Mouse (Mus musculus): ENCODE results near the gene Pds5b. TPM values are rescaled to one million over a fixed set of nuclear protein-coding genes. Genes with fewer than 3 reads are reported as not detected.
"Not testable (repeated sequence)": the region's sequence is repeated elsewhere in the genome, so short reads cannot be mapped to it uniquely, and the experiment has no call there.

The Pds5b gene
- polyA plus RNA-seq, 1 experiment from 2014 or later: 52.2 TPM

DNA sequence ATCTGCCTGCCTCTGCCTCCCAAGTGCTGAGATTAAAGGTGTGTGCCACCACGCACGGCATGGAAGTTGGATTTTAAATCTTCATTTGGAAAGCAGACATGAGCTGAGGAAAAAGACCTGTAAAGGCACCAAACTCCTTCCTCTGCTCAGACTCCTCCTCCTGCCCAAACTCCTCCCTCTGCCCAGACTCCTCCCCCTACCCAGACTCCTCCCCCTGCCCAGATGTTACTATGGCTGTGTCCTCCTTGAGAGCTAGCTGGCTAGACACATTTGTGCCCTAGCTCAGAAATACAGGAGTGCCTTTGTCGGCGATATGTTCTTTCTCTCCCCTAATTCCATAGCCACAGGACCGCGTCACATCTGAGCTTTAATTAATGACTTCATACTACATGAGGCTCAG lies 172.4 kb downstream of the Pds5b start:
- no peaks in the 10 kb centered on the region for H3K27me3 ChIP-seq (ENCODE audit: control insufficient read depth, insufficient read depth, low read length)
- H3K4me1 ChIP-seq (ENCODE audit: control insufficient read depth, insufficient read depth, low read length): no peaks in the 10 kb centered on the region
- no peak overlapping the region for H3K27ac ChIP-seq (ENCODE audit: low read depth, low read length)
- no peak for ATAC-seq (ENCODE audit: low read depth)
- no peaks in the 10 kb centered on the region for H3K36me3 ChIP-seq (ENCODE audit: control insufficient read depth, insufficient read depth, low read length)
- no peaks in the 10 kb centered on the region for H3K9me3 ChIP-seq (ENCODE audit: control insufficient read depth, low read length)
- no peak overlapping the region for H3K9ac ChIP-seq (replicated peaks; ENCODE audit: low read depth, low read length)
- 93% methylated on average over 6 of the region's 6 CpGs for WGBS
- no peak overlapping the region for H3K4me2 ChIP-seq (ENCODE audit: low read depth, low read length)
- H3K4me3 ChIP-seq (ENCODE audit: low read depth, low read length): no peak overlapping the region

DNA sequence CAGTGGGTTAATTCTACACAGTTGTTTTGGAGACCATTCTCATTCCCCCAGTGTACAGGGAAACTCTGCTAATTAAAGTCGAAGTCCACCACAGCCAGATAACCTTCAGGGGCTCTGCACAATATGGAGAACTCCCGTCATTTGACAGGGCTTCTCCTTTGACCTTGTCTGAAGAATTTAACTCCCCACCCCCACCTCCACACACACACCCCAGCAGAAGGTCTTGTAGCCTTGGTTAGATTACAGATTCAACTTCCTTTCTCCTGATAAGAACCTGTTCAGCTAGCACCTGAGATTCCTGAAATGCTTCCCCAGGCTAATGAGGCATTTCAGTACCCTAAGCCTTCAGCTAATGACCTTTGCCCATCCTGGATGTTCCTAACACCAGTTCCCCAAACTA lies 177.3 kb downstream of the Pds5b start:
- Histone ChIP-seq H3K4me3 (ENCODE audit: low read depth, low read length) (no peak overlapping the region), H3K27ac (ENCODE audit: low read depth, low read length) (no peak overlapping the region), H3K4me1 (ENCODE audit: control insufficient read depth, insufficient read depth, low read length) (no peaks in the 10 kb centered on the region), H3K36me3 (ENCODE audit: control insufficient read depth, insufficient read depth, low read length) (no peaks in the 10 kb centered on the region), H3K27me3 (ENCODE audit: control insufficient read depth, insufficient read depth, low read length) (no peaks in the 10 kb centered on the region), H3K4me2 (ENCODE audit: low read depth, low read length) (no peak overlapping the region), H3K9me3 (ENCODE audit: control insufficient read depth, low read length) (no peaks in the 10 kb centered on the region), H3K9ac (replicated peaks; ENCODE audit: low read depth, low read length) (no peak overlapping the region)
- no peak for ATAC-seq (ENCODE audit: low read depth)
- 87% methylated on average over 2 of the region's 2 CpGs for WGBS

GRCm38 (mm10) chr5:150852097-150852496 lies 178.6 kb downstream of the Pds5b start:
- H3K4me1 ChIP-seq (ENCODE audit: control insufficient read depth, insufficient read depth, low read length); H3K4me3 ChIP-seq (ENCODE audit: low read depth, low read length); H3K9ac ChIP-seq (replicated peaks; ENCODE audit: low read depth, low read length); H3K9me3 ChIP-seq (ENCODE audit: control insufficient read depth, low read length); ATAC-seq (ENCODE audit: low read depth); H3K27ac ChIP-seq (ENCODE audit: low read depth, low read length); H3K36me3 ChIP-seq (ENCODE audit: control insufficient read depth, insufficient read depth, low read length); H3K27me3 ChIP-seq (ENCODE audit: control insufficient read depth, insufficient read depth, low read length); H3K4me2 ChIP-seq (ENCODE audit: low read depth, low read length): not testable (repeated sequence)
- WGBS: 94% methylated on average over 2 of the region's 2 CpGs

GRCm38 (mm10) chr5:150854506-150854905 lies 181.0 kb downstream of the Pds5b start:
- no peaks in the 10 kb centered on the region for H3K9me3 ChIP-seq (ENCODE audit: control insufficient read depth, low read length)
- no peak overlapping the region for H3K27ac ChIP-seq (ENCODE audit: low read depth, low read length)
- H3K27me3 ChIP-seq (ENCODE audit: control insufficient read depth, insufficient read depth, low read length): no peaks in the 10 kb centered on the region
- no peak overlapping the region for H3K9ac ChIP-seq (replicated peaks; ENCODE audit: low read depth, low read length)
- no peak for ATAC-seq (ENCODE audit: low read depth)
- H3K4me2 ChIP-seq (ENCODE audit: low read depth, low read length): no peak overlapping the region
- no peaks in the 10 kb centered on the region for H3K4me1 ChIP-seq (ENCODE audit: control insufficient read depth, insufficient read depth, low read length)
- no peak overlapping the region for H3K4me3 ChIP-seq (ENCODE audit: low read depth, low read length)
- 52% methylated on average over 1 of the region's 1 CpGs for WGBS
- no peaks in the 10 kb centered on the region for H3K36me3 ChIP-seq (ENCODE audit: control insufficient read depth, insufficient read depth, low read length)

GRCm38 (mm10) chr5:150859642-150860194 lies 186.2 kb downstream of the Pds5b start:
- Histone ChIP-seq H3K4me3 (ENCODE audit: low read depth, low read length) (no peak overlapping the region), H3K36me3 (ENCODE audit: control insufficient read depth, insufficient read depth, low read length) (no peaks in the 10 kb centered on the region), H3K4me1 (ENCODE audit: control insufficient read depth, insufficient read depth, low read length) (no peaks in the 10 kb centered on the region), H3K9me3 (ENCODE audit: control insufficient read depth, low read length) (no peaks in the 10 kb centered on the region), H3K27ac (ENCODE audit: low read depth, low read length) (no peak overlapping the region), H3K9ac (replicated peaks; ENCODE audit: low read depth, low read length) (no peak overlapping the region), H3K27me3 (ENCODE audit: control insufficient read depth, insufficient read depth, low read length) (no peaks in the 10 kb centered on the region), H3K4me2 (ENCODE audit: low read depth, low read length) (no peak overlapping the region)
- 49% methylated on average over 5 of the region's 5 CpGs for WGBS
- no peak for ATAC-seq (ENCODE audit: low read depth)

Other genes with a start within 250 kb of the Pds5b start
- gene Zar1l, start 155.6 kb upstream of the Pds5b start, polyA plus RNA-seq (2014; fragmentation: Nextera tagmentation; extraction: Ambion mirVana): not detected in 2 replicates
- gene Brca2, start 151.1 kb upstream of the Pds5b start, polyA plus RNA-seq (2014; fragmentation: Nextera tagmentation; extraction: Ambion mirVana): 11.2 and 12.7 TPM in 2 replicates
- gene N4bp2l1, start 76.6 kb upstream of the Pds5b start, polyA plus RNA-seq (2014; fragmentation: Nextera tagmentation; extraction: Ambion mirVana): 14.5 and 19.8 TPM in 2 replicates
- gene N4bp2l2, start 7.6 kb upstream of the Pds5b start, polyA plus RNA-seq (2014; fragmentation: Nextera tagmentation; extraction: Ambion mirVana): 39.1 and 45.4 TPM in 2 replicates

Measured in neural tube, embryonic 14.5 days (tissue).